Mouse (Mus musculus) layer of hippocampus, postnatal 36 days (tissue): ENCODE data around the gene Rbms1. TPM values are rescaled to one million over a fixed set of nuclear protein-coding genes. Genes with fewer than 3 reads are reported as not detected.
"Not testable (repeated sequence)": the region's sequence is repeated elsewhere in the genome, so short reads cannot be mapped to it uniquely, and the experiment has no call there.

Experiments
- DNase-seq, 2 experiments: peaks; one replicate each; pipeline ENCODE4 v3.0.0; 2022
- total RNA-seq, 2 experiments: library from RNA; stranded (reverse); gene quantifications; 2 replicates each; pipeline ENCODE4 v1.2.3; 2021

Rbms1 gene
- total RNA-seq, 2 experiments from 2014 or later, result 11.2 to 16.0 TPM

DNA sequence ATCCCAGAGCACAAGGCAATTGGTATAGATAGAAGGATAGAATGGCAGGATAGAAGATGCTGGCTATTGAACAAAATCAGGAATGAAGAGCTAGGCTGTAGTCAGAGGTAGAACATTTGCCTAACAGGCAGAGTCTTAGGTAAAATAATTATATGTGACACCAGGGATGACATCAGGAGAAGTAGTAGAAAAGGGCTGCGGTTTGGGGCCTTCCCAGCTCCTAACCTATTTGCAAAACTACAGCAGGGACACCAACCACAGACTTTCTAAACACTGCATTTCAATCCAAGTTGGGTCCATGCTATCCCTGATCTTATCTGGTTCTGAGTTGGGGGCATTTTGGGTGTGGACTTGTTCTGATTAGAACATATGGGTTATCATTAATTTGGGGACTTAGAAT lies 118.7 kb downstream of the Rbms1 start:
- DNase-seq, result no peak

DNA sequence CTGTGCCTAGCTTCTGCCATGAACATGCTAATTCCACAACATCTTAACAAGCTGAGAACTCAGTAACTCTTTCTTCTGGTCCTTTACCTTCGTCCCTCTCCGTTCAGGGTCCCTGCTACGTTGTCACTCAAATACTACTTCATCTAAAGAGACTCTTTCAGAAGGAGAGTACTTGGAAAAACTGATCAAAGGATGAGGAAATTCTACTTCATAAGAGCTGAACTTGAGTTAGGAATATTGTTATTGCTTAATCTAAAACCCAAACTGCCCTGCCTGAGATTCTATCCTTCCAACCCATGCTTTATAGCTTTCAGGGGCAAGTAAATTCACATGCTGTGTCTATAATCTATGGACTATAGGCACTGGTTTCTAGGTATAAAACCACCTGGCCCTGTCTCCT lies 119.4 kb downstream of the Rbms1 start:
- DNase-seq, result no peak

DNA sequence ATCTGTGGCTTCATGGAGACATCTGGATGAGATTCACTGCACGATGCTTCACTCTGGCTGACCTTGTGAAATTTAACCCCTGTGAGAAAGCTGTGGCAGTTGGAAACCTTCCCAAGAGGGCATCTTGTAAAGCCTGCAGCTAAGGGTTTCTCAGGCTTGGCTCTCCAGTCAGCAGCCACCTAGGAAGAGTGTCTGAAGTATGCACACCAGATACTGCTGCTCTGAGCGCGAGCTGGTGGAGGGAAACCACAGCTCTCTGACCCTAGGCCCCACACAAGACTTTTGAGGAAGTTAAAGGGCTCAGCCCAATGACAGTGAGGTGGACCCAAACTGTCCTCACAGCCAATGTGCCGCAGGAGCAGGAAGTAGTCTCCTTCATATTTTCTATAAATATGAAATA lies 120.0 kb downstream of the Rbms1 start:
- DNase-seq, result no peak

DNA sequence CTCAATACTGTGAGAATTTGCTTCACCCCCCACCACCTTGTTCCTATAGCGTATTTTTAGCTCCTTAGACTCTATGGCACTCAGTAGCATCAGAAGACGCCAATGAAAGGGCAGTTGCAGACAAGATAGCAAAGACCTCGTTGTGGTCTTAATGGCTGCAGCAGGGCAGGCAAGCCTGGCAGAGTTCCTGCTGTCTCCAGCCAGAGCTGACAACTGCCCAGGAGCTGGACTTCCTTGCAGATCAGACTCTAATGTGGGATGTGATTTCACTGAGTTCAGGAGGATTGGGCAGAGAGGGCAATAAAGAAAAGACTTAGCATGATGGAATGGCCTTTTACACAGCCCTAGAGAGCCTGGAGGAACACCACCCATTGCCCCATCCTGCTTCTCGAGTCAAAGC lies 122.1 kb downstream of the Rbms1 start:
- DNase-seq, result no peak

DNA sequence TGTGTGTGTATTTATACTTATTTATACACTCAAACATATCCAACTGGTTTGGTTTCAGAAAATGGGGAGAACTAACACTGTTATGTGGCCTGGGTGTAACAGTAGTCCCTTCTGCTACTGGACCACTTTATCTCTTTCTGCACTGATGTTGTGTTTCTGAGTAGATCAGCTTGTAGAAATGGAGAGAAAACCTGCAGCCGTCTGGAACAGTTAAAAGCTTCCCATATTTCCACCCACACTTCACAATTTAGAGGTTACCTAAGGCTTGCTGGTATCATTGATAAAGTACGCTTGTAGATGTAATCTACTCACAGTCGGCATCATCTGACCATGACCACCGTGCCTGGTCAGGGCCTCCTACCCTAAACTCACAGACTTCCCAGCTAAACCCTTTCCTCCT lies 123.5 kb downstream of the Rbms1 start:
- no peak for DNase-seq

DNA sequence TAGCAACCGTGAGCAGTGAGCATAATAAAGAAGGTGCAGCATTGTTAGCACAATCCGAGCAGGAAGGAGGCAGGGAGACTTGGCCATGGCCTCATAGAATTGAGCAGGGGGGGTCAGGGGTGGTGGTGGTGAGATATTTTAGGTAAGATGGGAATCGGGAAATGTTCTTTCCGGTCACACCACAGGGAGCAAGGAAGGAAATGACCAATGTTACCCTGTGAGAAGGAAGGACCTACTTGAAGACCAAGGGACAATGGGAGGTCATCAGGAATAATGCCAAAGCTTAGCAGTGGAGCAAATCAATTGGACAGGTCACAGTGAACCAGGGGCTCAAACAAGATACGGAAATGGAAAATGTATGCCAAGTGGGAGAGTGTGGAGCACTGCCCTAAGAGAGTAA lies 124.1 kb downstream of the Rbms1 start:
- no peak for DNase-seq

DNA sequence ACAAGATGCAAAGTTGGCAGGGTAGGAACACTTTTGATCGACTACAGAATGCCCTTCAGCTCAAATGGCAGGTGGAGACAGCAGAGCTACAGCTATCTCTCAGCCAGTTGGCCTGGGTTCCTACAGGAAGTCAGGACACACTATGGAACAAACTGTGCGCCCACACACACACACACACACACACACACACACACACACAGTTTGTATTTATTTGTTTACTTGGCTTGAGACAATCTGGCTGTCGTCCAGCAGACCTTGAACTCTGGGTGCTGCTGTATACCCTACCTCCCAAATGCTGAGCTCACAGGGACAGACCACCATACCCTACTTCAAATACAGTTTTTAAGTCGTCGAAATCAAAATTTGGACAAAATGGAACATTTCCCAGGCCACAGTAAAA lies 125.4 kb downstream of the Rbms1 start:
- DNase-seq, result no peak

DNA sequence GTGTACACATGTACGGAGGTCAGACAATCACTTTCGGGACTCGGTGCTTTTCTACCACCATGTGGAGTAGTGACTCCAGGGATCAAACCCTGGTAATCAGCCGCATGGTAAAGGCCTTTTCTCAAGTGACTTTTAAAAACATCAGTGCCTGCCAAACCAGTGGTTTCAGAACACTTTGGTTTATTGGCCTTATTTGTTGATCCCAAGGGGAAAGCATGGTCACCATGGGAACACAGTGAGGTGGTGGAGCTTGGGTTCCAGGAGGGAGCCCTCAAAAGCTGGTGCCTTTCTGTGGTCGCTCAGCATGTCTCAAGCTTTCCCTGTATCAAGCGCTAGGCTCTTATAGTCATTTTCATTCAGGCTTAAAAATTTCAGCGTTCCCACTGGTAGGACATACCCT lies 126.8 kb downstream of the Rbms1 start:
- no peak for DNase-seq

DNA sequence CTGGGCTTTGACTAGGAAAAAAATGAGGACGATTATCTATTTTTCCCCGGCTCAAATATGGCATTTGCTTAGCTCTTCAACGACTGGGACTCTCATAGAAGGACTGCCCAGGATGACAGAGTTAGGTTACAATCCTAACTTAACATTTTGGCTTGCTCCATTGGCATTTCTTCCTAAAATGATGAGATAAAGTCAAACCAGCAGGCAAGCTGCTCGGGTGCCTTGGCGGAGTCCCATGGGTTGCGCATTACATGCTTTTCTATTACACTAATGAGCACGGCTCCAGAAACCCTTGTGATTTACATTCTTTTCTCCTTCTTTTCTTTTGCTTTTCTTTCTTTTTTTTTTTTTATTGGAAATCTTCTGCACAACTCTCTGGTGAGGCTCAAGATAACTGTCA lies 128.7 kb downstream of the Rbms1 start:
- DNase-seq, result no peak

DNA sequence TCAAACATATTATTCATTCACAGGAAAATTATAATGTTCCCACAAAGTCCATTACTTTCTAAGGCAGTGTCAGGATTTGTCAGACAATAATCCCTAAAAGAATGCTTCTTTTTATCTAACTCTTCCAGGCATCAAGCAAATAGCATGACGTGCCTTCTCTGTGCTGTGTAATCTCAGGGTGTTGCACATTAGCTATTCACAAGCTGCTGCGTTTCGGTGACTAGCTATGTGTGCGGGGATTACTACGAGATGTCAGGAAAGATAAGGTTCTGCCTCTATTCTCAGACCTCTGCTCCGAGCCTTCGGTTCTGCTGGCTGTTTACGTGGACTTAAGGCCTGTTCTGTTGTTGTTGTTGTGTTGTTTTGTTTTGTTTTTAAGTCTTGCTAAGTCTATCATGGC lies 130.7 kb downstream of the Rbms1 start:
- DNase-seq, result no peak

DNA sequence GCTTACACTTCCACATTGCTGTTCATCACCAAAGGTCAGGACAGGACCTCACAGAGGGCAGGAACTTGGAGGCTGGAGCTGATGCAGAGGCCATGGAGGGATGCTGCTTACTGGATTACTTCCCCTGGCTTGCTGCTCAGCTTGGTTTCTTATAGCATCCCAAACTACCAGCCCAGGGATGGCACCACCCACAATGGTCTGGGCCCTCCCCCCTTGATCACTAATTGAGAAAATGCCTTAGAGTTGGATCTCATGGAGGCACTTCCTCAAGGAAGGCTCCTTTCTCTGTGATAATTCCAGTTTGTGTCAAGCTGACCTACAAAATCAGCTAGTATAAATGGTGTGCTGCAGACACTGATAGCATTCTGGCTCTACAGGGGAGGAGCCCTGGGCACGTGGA lies 132.5 kb downstream of the Rbms1 start:
- not testable (repeated sequence) for DNase-seq

DNA sequence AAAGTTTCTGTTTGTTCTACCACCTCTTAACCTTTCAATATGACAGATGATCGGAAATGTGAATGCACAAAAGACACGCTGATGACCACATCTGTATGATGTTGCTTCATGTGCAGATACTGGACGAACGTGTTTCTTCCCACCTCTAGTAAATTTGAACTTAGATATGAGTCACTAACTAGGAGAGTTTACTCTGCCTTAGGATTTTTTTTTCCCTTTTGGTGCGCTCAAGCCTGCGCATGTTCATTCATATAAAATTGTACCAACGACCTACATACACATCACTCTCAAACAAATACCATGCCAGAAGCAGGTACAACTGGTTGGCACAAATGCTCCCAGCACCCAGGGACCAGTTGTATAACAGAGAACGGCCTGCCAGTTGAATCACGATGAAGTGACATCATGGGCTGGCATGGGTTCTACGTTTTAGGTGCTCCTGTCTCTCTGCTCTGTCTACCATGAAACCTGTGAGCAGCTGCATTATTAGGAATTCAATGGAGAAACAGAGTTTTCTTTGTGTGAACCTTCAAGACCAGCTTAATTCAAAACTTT lies 134.0 kb downstream of the Rbms1 start:
- DNase-seq, result no peak

DNA sequence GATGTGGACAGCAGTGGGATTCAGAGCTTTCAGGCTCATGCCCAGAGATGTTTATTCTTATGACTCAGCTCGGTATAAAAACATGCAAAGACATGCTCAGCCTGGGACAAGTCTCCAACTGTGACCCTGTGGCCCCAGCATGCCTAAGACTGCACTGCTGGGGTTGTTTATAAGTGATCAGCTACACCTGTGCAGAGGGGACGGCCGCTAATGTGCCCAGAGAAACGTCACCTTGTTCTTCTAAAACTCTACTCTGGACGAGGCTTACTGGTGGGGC lies 135.9 kb downstream of the Rbms1 start:
- DNase-seq, result no peak

DNA sequence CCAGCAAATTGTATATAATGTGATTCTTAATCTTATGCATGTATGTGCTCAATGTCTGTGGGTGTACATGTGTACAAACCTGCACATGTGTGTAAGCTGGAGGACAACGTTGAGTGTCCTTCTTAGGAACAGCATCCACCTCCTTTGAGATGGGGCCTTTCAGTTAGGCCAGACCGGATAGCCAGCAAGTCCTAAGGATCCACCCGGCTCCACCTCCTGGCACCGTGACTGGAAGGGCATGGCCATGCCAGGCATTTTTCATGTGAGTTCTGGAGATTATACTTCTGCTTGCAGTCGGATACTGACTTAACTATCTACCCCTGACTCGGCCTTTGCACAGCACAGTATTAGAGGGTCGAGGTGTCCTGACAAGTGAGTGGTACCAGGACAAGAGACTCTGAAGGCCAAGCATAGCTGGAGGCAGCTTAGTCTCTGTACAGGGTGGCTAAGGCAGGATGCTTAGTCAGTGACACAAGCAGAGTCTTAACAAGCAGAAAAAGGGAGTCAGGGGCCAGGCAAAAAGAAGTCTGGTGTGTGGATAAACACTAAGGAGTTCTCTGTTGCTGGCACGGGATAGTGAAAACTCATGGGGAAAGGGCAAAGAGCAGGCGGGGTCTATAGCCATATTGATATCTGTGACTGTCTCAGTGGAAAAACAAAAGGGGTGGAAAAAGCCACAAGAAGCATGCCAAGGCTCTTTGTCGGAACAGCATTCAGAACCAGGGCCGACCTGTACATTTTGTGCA lies 136.4 kb downstream of the Rbms1 start:
- no peak for DNase-seq

DNA sequence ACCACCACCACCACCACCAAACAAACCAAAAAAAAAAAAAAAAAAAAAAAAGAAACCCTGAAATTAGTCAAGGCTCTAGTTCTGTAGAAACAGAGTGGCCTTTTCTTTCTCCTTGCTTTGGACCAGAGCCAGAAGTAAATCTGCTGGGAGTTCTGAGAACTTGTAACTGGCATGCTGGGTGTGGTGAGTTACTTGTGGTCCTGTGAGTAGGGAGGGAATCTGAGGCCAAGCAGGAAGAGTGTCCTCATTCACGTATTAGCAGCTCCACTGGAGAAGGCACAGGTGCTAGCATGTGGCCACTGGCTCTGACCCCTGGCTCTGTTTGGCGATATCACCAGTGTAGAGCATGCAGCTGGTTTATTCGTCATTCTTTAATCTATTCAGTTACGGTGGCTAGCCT lies 137.3 kb downstream of the Rbms1 start:
- no peak for DNase-seq

DNA sequence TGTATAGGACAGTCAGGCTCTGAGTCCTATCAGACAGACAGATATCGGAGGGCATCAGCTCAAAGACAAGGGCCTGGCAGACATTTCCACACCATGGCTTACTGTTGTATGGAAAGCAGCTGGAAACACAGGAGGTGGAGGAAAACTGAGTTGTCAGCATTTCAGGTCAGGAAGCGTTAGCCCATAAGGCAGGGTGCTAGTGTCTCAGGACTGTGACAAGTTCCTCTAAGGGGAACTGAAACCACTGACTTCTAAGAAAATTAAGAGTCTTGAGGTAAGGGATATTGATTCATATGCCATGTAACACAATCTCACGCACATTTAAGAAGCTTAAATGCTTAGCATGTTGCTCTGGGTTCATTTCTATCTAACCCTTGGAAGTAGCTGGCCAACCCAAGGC lies 141.4 kb downstream of the Rbms1 start:
- no peak for DNase-seq

DNA sequence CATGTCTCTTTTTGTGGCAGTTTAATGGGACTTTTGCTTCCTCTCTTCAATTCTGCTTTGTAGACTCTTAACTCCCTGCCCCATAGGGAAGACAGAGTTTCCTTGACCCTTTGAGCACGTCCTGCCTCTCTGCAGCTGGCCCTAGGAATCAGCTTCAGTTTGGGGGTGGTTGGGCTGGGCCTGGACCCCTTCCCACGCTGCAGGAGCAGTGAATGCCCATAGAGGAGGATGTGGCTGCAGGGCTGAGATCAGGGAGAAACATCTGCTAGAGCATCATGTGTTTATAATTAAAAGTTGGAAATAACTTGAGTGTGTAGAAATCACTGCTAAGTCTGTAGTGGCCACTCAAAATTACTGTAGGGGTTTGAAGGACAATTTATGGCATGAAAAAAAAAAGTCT lies 144.4 kb downstream of the Rbms1 start:
- no peak for DNase-seq

DNA sequence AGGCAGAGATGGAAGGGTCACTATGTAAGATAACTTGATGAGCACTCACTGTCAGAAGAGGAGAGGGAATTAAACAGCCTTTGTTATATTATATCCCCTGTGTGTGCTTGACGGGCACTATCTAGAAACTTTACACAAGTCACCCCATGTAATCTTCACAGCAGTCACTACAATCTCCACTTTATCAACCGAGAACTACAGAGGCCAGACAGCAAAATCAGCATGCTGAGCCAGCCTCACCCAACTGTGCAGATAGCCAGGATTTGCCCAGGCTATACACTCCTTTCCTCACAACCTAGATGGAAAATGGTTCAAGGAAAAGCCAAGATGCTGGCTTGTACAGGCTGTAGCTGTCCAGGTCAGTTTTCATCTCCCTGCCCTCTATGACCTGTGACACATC lies 146.7 kb downstream of the Rbms1 start:
- DNase-seq, result no peak

DNA sequence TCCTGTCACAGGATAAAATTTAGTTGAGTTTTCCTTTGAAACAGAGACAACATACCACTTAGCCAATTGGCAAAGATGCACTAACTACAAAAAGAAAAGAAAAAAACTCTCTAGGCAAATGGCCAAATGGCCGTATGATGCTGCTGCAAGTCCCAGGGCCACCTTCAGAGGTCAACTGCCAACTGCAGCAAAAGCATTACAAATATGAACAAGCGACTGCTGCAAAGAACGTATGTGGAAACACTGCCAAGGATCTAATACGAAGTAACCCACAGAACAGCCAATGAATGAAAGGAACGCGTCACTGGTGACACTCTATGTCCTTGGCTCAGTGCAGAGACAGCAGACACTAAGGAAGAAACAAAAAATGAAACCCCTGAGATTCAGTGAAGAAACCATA lies 148.2 kb downstream of the Rbms1 start:
- no peak for DNase-seq

DNA sequence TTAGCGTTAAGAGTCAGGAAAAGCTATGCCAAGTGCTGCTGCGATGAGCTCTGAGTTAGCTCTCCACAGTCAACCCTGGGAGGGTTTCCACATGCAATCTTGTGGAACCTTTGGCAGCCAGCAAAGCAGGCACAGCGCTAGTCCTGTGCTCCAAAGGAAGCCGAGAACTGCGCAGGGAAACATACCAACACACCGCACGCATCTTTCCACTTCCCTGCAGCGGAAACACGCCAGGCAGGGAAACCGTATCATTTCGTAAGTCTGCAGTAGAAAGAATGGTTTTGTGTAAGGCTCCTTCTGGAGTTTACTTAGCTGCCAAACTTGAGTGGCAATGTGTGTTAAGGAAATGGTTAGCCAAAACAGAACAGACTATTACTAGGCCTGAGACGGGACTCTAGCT lies 150.0 kb downstream of the Rbms1 start:
- DNase-seq, result no peak

DNA sequence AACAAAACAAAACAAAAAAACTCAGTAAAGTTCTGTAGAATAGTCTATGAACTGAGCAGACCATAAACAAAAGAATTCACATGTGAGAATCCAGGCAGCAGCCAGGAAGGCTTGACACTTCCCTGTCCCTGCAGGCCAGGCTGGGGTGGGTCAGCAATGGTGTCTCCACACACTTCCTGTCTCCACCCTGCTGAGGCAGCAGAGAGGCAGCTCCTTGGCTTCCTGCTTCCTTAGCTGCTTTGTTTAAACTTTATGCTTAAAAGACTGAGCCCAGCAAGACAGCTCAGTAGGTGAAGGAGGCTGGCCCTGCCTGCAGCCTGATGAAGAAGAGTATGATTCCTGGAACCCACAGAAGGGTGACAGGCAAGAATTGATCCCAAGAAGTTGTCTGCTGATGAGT lies 152.4 kb downstream of the Rbms1 start:
- DNase-seq, result no peak

DNA sequence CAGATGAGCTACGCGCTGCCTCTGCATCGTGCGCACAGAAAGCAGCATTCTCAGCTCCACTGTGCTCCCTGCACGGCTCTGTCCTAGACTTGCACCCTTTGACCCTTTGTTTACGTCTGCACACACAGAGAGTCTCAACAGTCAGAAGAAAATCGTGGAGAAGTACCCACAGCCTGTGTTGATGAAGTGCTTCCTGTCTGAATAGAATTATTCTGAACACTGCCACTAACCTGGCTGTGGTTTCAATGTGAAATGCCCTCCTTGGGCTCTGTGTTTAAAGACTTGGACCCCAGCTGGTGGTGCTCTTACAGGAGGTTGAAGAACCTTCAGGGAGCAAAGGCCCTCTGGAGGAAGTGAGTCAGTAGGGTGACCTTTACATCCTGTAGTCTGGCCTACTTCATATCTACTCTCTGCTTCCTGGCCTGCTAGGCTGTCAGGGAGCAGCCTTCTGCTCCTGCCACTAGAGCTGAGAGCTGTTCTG lies 153.5 kb downstream of the Rbms1 start:
- no peak for DNase-seq

DNA sequence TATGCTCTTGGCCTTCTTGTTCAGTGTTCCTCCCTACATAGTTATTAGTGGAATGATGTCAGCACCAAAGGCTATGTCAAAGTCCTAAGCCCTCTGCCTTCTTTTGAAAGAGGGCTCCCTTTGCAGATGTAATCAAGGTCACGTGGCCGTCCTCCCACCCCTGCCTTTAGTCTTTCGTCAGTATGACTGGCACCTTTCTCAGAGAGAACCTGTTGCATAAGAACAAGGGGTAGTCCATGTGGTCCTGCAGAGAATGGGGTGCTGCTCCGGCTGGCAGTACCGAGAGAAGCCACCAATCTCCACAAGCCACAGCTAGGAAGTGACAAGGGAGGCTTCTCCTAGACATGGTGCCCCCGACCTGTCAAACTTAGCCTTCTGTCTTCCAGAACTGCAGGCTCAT lies 154.2 kb downstream of the Rbms1 start:
- no peak for DNase-seq

DNA sequence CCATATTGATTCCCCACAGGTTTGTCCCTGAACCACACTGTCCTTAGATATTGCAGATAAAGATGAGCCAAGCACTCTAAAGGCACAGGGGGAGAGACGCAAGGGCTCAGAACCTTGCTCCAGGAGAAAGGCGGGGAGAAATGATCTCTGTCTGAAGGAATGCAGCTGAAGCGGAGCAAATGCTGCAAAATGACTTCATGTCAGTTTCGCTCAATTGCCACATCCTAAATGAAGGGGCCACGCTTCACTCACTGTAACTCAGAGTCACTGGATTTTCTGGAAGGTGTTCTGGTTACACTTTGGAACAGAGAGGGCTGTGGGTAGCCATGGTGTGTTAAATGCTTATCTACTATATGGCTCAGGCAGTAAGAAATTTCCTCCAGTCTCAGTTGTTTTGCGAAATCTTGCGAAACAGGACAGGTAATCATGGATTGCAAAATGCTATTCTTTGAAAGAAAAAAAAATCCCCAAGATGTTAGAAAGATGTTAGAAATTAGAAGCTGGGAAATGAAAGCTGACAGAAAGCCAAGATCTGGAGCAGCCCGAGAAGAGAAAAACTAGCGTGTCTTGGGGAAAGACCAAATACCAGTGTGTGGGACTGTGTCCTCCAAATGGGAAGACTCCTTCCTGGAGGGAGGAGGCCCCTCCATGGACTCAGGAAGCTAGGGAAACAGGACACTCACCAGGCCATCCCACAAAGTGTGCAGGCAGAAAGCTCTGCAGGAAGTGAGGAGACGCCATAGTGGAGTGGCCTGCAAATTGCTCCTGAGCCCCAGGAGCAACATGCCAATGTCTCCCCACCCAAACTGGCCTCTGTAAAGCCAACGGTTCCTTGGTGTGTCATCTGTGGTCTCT lies 155.4 kb downstream of the Rbms1 start:
- DNase-seq, result no peak
